Mouse (Mus musculus) megakaryocyte, adult 5-6 weeks (primary cell): ENCODE data around the gene Aar2. TPM values are rescaled to one million over a fixed set of nuclear protein-coding genes. Genes with fewer than 3 reads are reported as not detected.

Experiments used
- ATAC-seq: 2 replicates; pipeline ENCODE4 v1.8.0; 2016; ENCODE audit warnings: mild to moderate bottlenecking, inconsistent platforms; ENCODE audit not compliant: poor library complexity, severe bottlenecking
- total RNA-seq, 2 experiments: library from RNA; stranded (forward) in 1 of 2; stranded (reverse) in 1 of 2; fragments of 153-499, 151-499 nt in 1 of 2; fragments of 221-1000, 200-1000 nt in 1 of 2; gene quantifications; 2 replicates each; pipeline versions ENCODE4 v1.2.3 to v1.2.4; 2015 to 2017

The Aar2 gene
- total RNA-seq, 2 experiments from 2014 or later, result 6.4 to 10.2 TPM

GRCm38 (mm10) chr2:156616513-156616912 lies 69.1 kb downstream of the Aar2 start:
- no peak for ATAC-seq

DNA sequence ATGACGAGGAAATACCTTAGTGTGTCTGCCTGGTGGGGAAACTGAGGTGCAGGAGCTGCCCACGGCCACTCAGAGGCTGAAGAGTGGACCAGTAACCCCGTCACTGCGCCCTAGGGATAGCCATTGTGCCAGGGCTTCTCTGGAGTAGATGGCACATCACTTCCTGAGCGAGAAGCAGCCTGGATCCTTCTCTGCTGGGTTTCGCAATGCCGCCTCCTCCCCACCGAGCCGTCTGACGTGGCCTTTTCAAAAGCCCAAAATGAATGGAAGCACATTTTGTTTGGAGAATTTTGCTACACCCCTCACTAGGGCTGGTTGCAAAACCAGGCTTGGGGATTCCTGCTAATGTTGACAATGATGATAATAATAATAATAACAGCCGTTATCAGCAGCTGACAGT lies 70.2 kb downstream of the Aar2 start:
- ATAC-seq, result no peak

Other genes starting within 250 kb of the Aar2 start
- 3.6 and 6.2 TPM in 2 replicates for gene Cnbd2, start 235.3 kb upstream of the Aar2 start, total RNA-seq (2015)
- gene Cnbd2, start 235.3 kb upstream of the Aar2 start, total RNA-seq (2017), result 16.2 and 24.5 TPM in 2 replicates
- gene Scand1, start 234.9 kb upstream of the Aar2 start, total RNA-seq (2015), result 5.8 and 11.9 TPM in 2 replicates
- gene Scand1, start 234.9 kb upstream of the Aar2 start, total RNA-seq (2017), result 8.7 and 11.8 TPM in 2 replicates
- gene Epb41l1, start 126.7 kb upstream of the Aar2 start, total RNA-seq (2015), result 0.71 and 0.98 TPM in 2 replicates
- gene Epb41l1, start 126.7 kb upstream of the Aar2 start, total RNA-seq (2017), result 0.48 and 0.69 TPM in 2 replicates
- 35.2 and 38.7 TPM in 2 replicates for gene Dlgap4, start 66.1 kb downstream of the Aar2 start, total RNA-seq (2015)
- gene Dlgap4, start 66.1 kb downstream of the Aar2 start, total RNA-seq (2017), result 13.8 and 24.0 TPM in 2 replicates
- gene Myl9, start 227.8 kb downstream of the Aar2 start, total RNA-seq (2015), result not detected in 2 replicates
- gene Myl9, start 227.8 kb downstream of the Aar2 start, total RNA-seq (2017), result not detected in 2 replicates